Mouse (Mus musculus): ENCODE measurements at regions not wholly inside any gene's neighbourhood (a gene's known extent, or its start where the extent isn't known, plus 50 kb on each side); places are given as distances from the start of the nearest gene placed in this dataset.
A peak's percentile ranks its signal among the peaks of the same experiment; 100 is the strongest.

DNA sequence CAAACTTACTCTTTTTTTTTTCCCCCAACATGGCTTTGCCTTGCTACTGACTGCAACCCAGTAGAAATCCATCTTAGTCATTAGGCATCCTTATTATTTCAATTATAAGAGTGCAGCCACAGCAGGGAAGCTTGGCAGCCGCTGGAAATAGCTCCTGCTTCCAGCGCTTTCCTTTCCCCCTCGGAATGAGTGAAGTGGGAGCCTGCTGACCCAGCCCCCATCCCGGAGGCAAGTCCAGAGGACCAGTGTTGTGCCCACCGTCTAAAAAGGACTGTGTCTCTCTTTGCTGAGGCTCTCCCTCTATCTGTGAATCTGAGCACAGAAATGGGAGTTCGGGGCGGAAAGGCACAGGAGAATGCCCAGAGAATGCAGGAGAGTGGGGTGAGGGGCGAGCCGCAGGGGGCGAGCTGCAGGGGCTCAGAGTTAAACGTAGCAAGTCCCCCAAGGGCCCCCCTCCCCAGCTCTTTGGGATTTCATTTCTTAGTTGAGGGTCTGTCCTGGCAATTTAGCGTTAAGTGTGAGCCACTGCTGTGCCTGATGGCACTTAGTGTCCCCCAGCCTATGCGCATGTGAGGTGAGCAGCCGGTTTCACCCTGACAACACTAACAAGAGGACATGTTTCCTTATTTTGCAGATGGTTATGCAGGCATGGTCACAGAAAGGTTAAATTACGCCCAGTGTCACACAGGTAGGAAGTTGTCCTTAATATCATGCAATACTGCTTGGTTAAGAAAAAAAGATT, 117.4 kb upstream of the Arid2 start:
- H3K4me2 ChIP-seq: peak overlapping the region; percentile 4; the same call in 1 of the 2 replicates
- peaks cover 19% of the 10 kb centered on the region for H3K27me3 ChIP-seq (replicated peaks; ENCODE audit: control insufficient read depth, insufficient read depth, low read length)
- 15% methylated on average over 15 of the region's 15 CpGs for WGBS
- H3K27ac ChIP-seq (ENCODE audit: low read depth, low read length): no peak overlapping the region
- DNase-seq (ENCODE audit: low spot score) (no peak), ATAC-seq (replicated peaks; ENCODE audit: low FRiP score) (no peak)
- no peak overlapping the region for H3K4me3 ChIP-seq (ENCODE audit: low read depth, low read length)
- no peak overlapping the region for H3K9ac ChIP-seq (ENCODE audit: low read depth, low read length)
- H3K36me3 ChIP-seq (ENCODE audit: control insufficient read depth, insufficient read depth, low read length): no peaks in the 10 kb centered on the region
- H3K4me1 ChIP-seq (replicated peaks; ENCODE audit: control insufficient read depth, insufficient read depth, low read length): peaks cover 3% of the 10 kb centered on the region; the same call in 1 of the 2 replicates
- H3K9me3 ChIP-seq (ENCODE audit: control insufficient read depth, low read length): no peaks in the 10 kb centered on the region

DNA sequence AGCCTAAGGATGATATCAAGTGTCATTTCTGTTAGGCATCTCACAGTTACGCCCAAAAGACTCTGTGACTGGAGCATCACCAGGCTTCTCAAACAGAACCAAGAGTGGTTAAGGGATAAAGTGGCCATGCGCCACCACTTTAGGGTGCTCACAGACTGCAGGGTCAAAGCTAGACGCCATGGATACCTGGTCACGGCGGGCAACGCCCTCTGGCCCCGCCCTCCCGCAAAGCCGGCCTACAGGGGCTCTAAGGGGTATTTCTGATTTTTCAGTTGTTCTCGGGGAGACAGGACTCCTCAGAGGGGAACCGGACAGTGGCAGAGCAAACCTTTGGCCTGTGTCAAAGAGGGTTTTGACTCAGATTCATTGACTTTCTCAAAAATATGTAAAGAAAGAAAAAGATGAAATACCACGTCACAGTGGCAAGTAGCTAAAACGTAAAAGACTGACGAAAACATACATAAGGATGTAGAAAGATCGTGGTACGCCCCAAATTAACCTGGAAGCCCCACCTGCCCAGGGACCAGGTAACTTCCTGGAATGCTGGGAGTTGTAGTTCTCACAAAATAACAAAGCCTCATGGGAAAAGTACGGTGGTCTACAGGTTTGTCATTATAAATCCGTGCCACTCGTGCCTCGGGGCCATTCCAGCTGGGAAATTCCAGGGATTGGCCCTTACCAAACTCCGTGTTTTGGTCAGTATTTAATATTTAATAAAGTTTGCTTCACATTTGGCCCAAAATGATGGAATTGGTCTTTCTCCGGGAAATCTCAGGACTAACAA, 116.1 kb upstream of the Arid2 start:
- DNase-seq (ENCODE audit: low spot score): no peak
- H3K4me2 ChIP-seq: peak overlapping the region; percentile 58
- H3K4me3 ChIP-seq (ENCODE audit: low read depth, low read length): peak overlapping the region; percentile 18; the same call in 1 of the 2 replicates
- H3K27me3 ChIP-seq (replicated peaks; ENCODE audit: control insufficient read depth, insufficient read depth, low read length): peaks cover 19% of the 10 kb centered on the region
- WGBS: 9% methylated on average over 22 of the region's 22 CpGs
- H3K27ac ChIP-seq (ENCODE audit: low read depth, low read length): no peak overlapping the region
- no peak overlapping the region for H3K9ac ChIP-seq (ENCODE audit: low read depth, low read length)
- ATAC-seq (replicated peaks; ENCODE audit: low FRiP score): no peak; the same call in 1 of the 2 replicates
- H3K9me3 ChIP-seq (ENCODE audit: control insufficient read depth, low read length): no peaks in the 10 kb centered on the region
- H3K4me1 ChIP-seq (replicated peaks; ENCODE audit: control insufficient read depth, insufficient read depth, low read length): peaks cover 3% of the 10 kb centered on the region; the same call in 1 of the 2 replicates
- no peaks in the 10 kb centered on the region for H3K36me3 ChIP-seq (ENCODE audit: control insufficient read depth, insufficient read depth, low read length)

DNA sequence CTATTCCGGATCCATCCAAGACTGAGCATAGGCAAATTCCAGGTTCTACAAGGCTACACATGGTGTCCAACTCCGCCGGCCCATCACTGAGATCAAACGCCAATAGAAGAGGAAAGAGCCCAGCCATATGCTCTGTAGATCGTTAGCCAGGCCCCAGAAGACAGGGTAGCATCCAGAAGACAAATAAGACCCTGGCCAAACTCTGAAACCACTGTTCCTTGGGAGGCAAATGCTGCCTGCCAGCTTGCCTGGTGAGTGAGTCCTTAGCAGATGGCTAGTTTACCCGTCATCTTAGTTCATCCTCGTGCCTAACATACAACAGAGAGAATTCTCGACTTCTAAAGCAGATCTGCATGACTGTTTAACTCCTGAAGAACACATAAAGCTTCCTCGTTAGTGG, 109.4 kb upstream of the Arid2 start:
- Histone ChIP-seq H3K27ac (ENCODE audit: low read depth, low read length) (no peak overlapping the region), H3K27me3 (replicated peaks; ENCODE audit: control insufficient read depth, insufficient read depth, low read length) (no peaks in the 10 kb centered on the region), H3K4me1 (replicated peaks; ENCODE audit: control insufficient read depth, insufficient read depth, low read length) (no peaks in the 10 kb centered on the region), H3K4me3 (ENCODE audit: low read depth, low read length) (no peak overlapping the region), H3K9me3 (ENCODE audit: control insufficient read depth, low read length) (no peaks in the 10 kb centered on the region), H3K4me2 (no peak overlapping the region), H3K9ac (ENCODE audit: low read depth, low read length) (no peak overlapping the region), H3K36me3 (ENCODE audit: control insufficient read depth, insufficient read depth, low read length) (no peaks in the 10 kb centered on the region)
- WGBS: 76% methylated on average over 9 of the region's 9 CpGs
- ATAC-seq (replicated peaks; ENCODE audit: low FRiP score) (no peak), DNase-seq (ENCODE audit: low spot score) (no peak)

DNA sequence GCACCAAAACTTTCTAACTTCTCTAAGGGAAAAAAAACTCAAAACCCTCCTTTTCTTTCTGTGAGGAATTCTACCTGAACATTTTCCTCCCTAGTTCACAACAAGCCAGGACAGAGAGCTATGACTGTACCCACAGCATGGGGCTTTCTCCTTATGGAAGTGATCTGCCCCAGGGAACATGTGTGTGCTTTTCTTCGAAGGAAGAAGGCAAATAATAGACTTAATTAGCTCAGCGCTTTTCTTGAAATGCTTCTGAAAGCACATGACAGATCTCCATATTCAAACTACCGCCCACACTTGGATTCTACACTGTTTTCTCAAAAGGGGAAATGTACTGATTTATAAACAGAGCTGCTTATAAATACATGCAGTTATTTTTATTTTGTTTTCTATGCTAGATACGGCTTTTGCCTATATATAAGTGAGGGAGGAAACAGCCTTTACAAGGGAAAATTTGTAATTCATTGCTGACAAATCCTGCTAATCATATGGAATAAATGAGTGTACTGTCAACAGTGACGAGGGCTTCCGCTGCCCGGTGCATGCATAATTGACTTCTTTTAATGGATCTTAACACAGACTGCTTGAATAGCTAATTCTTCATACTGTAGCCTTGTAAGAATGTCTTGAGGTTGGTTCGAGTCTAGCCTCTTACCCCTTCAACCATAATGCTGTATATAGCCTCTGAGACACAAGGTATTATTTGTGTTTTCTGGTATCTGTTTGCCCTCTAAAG, 108.8 kb upstream of the Arid2 start:
- WGBS: 83% methylated on average over 8 of the region's 8 CpGs
- H3K36me3 ChIP-seq (ENCODE audit: control insufficient read depth, insufficient read depth, low read length): no peaks in the 10 kb centered on the region
- no peak overlapping the region for H3K4me3 ChIP-seq (ENCODE audit: low read depth, low read length)
- no peaks in the 10 kb centered on the region for H3K4me1 ChIP-seq (replicated peaks; ENCODE audit: control insufficient read depth, insufficient read depth, low read length)
- H3K4me2 ChIP-seq: no peak overlapping the region
- no peaks in the 10 kb centered on the region for H3K27me3 ChIP-seq (replicated peaks; ENCODE audit: control insufficient read depth, insufficient read depth, low read length)
- DNase-seq (ENCODE audit: low spot score) (no peak), ATAC-seq (replicated peaks; ENCODE audit: low FRiP score) (no peak)
- no peak overlapping the region for H3K27ac ChIP-seq (ENCODE audit: low read depth, low read length)
- no peak overlapping the region for H3K9ac ChIP-seq (ENCODE audit: low read depth, low read length)
- H3K9me3 ChIP-seq (ENCODE audit: control insufficient read depth, low read length): no peaks in the 10 kb centered on the region

DNA sequence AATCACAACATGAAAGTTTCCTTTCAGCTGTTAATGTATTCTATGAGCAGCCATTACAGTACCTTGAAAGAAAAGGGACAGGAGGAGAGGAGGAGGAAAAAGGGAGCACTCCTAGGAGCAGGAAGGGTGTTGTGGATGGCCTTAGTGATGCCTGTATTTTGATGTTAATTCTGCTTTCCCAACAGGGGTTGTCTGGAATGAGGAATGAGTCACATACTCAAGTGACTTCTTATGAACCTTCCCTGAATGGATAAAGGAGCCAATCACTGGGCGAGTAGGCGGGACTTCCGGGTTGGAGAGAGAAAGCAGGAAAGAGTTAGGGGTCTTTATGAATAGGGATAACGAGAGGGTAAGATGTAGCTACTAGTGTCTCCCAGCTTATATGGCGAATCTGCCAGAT, 107.8 kb upstream of the Arid2 start:
- no peak for DNase-seq (ENCODE audit: low spot score)
- Histone ChIP-seq H3K9me3 (ENCODE audit: control insufficient read depth, low read length) (no peaks in the 10 kb centered on the region), H3K4me2 (no peak overlapping the region), H3K4me1 (replicated peaks; ENCODE audit: control insufficient read depth, insufficient read depth, low read length) (no peaks in the 10 kb centered on the region), H3K4me3 (ENCODE audit: low read depth, low read length) (no peak overlapping the region), H3K9ac (ENCODE audit: low read depth, low read length) (no peak overlapping the region), H3K27ac (ENCODE audit: low read depth, low read length) (no peak overlapping the region), H3K36me3 (ENCODE audit: control insufficient read depth, insufficient read depth, low read length) (no peaks in the 10 kb centered on the region), H3K27me3 (replicated peaks; ENCODE audit: control insufficient read depth, insufficient read depth, low read length) (no peaks in the 10 kb centered on the region)
- no peak for ATAC-seq (replicated peaks; ENCODE audit: low FRiP score)
- WGBS: 77% methylated on average over 5 of the region's 5 CpGs

DNA sequence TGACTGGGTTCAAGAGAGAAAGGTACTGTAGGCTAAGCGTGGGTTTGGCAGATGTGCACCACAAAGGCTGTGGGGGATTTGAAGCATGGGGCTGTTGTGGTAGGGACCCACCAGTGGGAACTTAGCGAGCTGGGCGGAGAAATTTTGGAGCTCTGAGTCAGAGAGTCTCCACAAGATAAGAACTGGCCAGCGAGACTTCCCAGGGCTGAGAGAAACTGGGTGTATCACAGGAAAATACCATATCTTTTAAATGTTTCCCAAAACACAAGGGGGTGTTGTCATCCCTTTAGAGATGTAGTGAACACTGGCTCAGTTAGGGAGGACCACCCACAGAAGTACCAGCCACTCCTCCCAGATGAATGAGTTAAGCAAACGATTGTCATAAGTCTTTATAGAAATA, 107.3 kb upstream of the Arid2 start:
- 56% methylated on average over 5 of the region's 5 CpGs for WGBS

DNA sequence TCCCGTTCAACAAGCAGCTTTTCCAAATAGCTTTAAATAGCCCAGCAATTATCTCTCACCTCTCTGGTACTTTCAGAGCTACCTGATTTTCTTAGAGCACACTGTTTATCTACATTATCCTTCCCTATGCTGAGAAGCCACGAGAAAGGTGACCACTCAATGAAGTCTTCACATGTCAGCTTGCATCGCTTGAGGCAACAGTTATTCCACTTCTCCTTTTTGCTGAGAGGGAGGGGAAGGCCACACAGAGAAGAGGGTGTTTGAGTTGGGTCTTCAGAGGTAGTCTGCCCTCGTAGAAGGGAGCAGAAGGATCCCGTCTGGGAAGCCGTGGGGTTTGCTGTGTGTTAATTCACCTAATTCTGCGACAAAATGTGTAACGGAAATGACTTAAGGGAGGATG, 106.3 kb upstream of the Arid2 start:
- Histone ChIP-seq H3K36me3 (ENCODE audit: control insufficient read depth, insufficient read depth, low read length) (no peaks in the 10 kb centered on the region), H3K9ac (ENCODE audit: low read depth, low read length) (no peak overlapping the region), H3K4me3 (ENCODE audit: low read depth, low read length) (no peak overlapping the region), H3K4me2 (no peak overlapping the region), H3K27me3 (replicated peaks; ENCODE audit: control insufficient read depth, insufficient read depth, low read length) (no peaks in the 10 kb centered on the region), H3K27ac (ENCODE audit: low read depth, low read length) (no peak overlapping the region), H3K4me1 (replicated peaks; ENCODE audit: control insufficient read depth, insufficient read depth, low read length) (no peaks in the 10 kb centered on the region), H3K9me3 (ENCODE audit: control insufficient read depth, low read length) (no peaks in the 10 kb centered on the region)
- WGBS: 62% methylated on average over 8 of the region's 8 CpGs
- ATAC-seq (replicated peaks; ENCODE audit: low FRiP score): no peak
- no peak for DNase-seq (ENCODE audit: low spot score)

More for the DNA sequence above, 107.3 kb upstream of the Arid2 start:
- Histone ChIP-seq H3K27me3 (replicated peaks; ENCODE audit: control insufficient read depth, insufficient read depth, low read length) (no peaks in the 10 kb centered on the region), H3K4me1 (replicated peaks; ENCODE audit: control insufficient read depth, insufficient read depth, low read length) (no peaks in the 10 kb centered on the region), H3K36me3 (ENCODE audit: control insufficient read depth, insufficient read depth, low read length) (no peaks in the 10 kb centered on the region), H3K4me3 (ENCODE audit: low read depth, low read length) (no peak overlapping the region), H3K9ac (ENCODE audit: low read depth, low read length) (no peak overlapping the region), H3K4me2 (no peak overlapping the region), H3K9me3 (ENCODE audit: control insufficient read depth, low read length) (no peaks in the 10 kb centered on the region), H3K27ac (ENCODE audit: low read depth, low read length) (no peak overlapping the region)
- ATAC-seq (replicated peaks; ENCODE audit: low FRiP score) (no peak), DNase-seq (ENCODE audit: low spot score) (no peak)

DNA sequence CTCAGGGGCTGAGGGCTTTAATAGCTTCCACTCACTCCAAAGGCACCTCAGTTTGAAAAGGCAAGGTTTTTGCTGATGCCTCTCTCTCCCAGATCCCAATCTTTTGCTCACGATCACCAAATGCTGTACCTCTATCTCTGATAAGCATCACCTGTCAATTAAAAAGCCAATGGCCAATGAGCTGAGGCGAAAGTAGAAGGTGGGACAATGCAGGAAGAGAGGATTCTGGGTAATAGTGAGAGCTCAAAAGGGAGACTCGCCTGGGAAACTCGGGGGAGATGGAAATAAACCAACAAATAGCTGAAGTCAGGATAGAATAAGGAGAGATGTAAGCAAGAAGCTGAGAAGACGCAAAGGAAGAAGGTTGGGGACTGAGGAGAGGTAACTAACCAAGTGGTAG, 105.0 kb upstream of the Arid2 start:
- H3K9me3 ChIP-seq (ENCODE audit: control insufficient read depth, low read length): no peaks in the 10 kb centered on the region
- ATAC-seq (replicated peaks; ENCODE audit: low FRiP score) (no peak), DNase-seq (ENCODE audit: low spot score) (no peak)
- H3K27me3 ChIP-seq (replicated peaks; ENCODE audit: control insufficient read depth, insufficient read depth, low read length): no peaks in the 10 kb centered on the region
- H3K4me1 ChIP-seq (replicated peaks; ENCODE audit: control insufficient read depth, insufficient read depth, low read length): no peaks in the 10 kb centered on the region
- no peak overlapping the region for H3K9ac ChIP-seq (ENCODE audit: low read depth, low read length)
- H3K4me2 ChIP-seq: no peak overlapping the region
- H3K27ac ChIP-seq (ENCODE audit: low read depth, low read length): no peak overlapping the region
- H3K4me3 ChIP-seq (ENCODE audit: low read depth, low read length): no peak overlapping the region
- WGBS: 79% methylated on average over 5 of the region's 5 CpGs
- no peaks in the 10 kb centered on the region for H3K36me3 ChIP-seq (ENCODE audit: control insufficient read depth, insufficient read depth, low read length)

All from liver, embryonic 11.5 days (tissue).